Mouse (Mus musculus): Measurements from ENCODE around the gene Gli1. TPM values are rescaled to one million over a fixed set of nuclear protein-coding genes. Genes with fewer than 3 reads are reported as not detected.

Gene Gli1
- polyA plus RNA-seq, 1 experiment from 2014 or later = 0.15 TPM

GRCm38 (mm10) chr10:127292987-127293538, 48.7 kb downstream of the Gli1 start:
- WGBS (ENCODE audit: insufficient replicate concordance) = 59% methylated on average over 6 of the region's 6 CpGs
- peaks cover 44% of the 10 kb centered on the region for H3K36me3 ChIP-seq (ENCODE audit: control insufficient read depth, insufficient read depth)
- H3K27me3 ChIP-seq (ENCODE audit: control insufficient read depth, insufficient read depth, low read depth, low read length) = no peaks in the 10 kb centered on the region
- H3K9ac ChIP-seq (ENCODE audit: low read depth, low read length) = peak overlapping the region; percentile 77
- no peak for ATAC-seq (ENCODE audit: low read depth)
- H3K4me1 ChIP-seq (ENCODE audit: control insufficient read depth, low read depth, low read length) = peaks cover 31% of the 10 kb centered on the region
- peak overlapping the region; percentile 98 for H3K27ac ChIP-seq (ENCODE audit: low read length)
- peak overlapping the region; percentile 96 for H3K4me2 ChIP-seq (ENCODE audit: low read depth, low read length)
- peak overlapping the region; percentile 75 for H3K4me3 ChIP-seq (ENCODE audit: low read depth, low read length)
- H3K9me3 ChIP-seq (replicated peaks; ENCODE audit: control insufficient read depth, low read length) = no peaks in the 10 kb centered on the region

DNA sequence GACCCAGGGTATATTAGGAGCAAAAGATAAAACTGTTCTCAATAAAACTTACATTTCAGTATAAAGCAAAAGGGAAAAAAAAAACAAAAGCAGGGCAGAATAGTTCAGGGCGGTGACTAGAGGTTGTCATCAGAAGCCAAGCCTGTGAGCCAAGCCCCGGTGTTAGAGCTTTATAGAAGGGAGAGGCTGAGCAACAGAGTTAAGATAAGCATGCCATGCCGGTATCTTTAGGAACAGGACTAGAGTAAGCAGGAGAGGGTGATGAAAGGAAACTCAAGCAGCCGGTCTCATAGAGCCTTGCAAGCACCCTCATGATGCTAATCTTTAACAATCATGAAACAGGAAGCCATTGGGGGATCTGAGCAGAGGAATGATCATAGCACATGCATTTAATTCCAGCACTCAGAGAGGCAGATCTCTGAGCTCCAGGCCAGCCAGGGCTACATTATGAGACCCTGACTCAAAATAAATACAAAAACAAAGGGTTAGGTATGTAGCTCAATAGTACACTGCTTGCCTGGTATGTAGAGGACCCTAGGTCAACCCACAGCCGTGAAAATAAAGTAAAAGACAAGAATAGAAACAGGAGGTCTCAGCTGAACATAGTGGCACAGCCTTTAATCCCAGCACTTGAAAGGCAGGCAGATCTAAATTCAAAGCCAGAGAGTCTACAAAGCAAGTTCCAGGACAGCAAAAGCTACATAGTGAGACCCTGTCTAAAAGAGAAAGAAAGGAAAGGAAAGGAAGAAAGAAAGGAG, 49.7 kb downstream of the Gli1 start:
- peak; percentile 32 for ATAC-seq (ENCODE audit: low read depth)
- Histone ChIP-seq H3K27ac (ENCODE audit: low read length) (peak overlapping the region; percentile 98), H3K36me3 (ENCODE audit: control insufficient read depth, insufficient read depth) (peaks cover 34% of the 10 kb centered on the region), H3K27me3 (ENCODE audit: control insufficient read depth, insufficient read depth, low read depth, low read length) (no peaks in the 10 kb centered on the region), H3K9ac (ENCODE audit: low read depth, low read length) (peak overlapping the region; percentile 77), H3K4me2 (ENCODE audit: low read depth, low read length) (peak overlapping the region; percentile 96), H3K4me1 (ENCODE audit: control insufficient read depth, low read depth, low read length) (peaks cover 40% of the 10 kb centered on the region), H3K4me3 (ENCODE audit: low read depth, low read length) (peak overlapping the region; percentile 75), H3K9me3 (replicated peaks; ENCODE audit: control insufficient read depth, low read length) (no peaks in the 10 kb centered on the region)
- 6% methylated on average over 5 of the region's 5 CpGs for WGBS (ENCODE audit: insufficient replicate concordance)

GRCm38 (mm10) chr10:127290930-127291880, 50.6 kb downstream of the Gli1 start:
- Histone ChIP-seq H3K36me3 (ENCODE audit: control insufficient read depth, insufficient read depth) (peaks cover 33% of the 10 kb centered on the region), H3K4me1 (ENCODE audit: control insufficient read depth, low read depth, low read length) (peaks cover 49% of the 10 kb centered on the region), H3K9me3 (replicated peaks; ENCODE audit: control insufficient read depth, low read length) (no peaks in the 10 kb centered on the region), H3K9ac (ENCODE audit: low read depth, low read length) (peak overlapping the region; percentile 77), H3K27me3 (ENCODE audit: control insufficient read depth, insufficient read depth, low read depth, low read length) (no peaks in the 10 kb centered on the region), H3K4me2 (ENCODE audit: low read depth, low read length) (peak overlapping the region; percentile 96), H3K27ac (ENCODE audit: low read length) (peak overlapping the region; percentile 98), H3K4me3 (ENCODE audit: low read depth, low read length) (peak overlapping the region; percentile 75)
- peak; percentile 27 for ATAC-seq (ENCODE audit: low read depth)
- WGBS (ENCODE audit: insufficient replicate concordance) = 1% methylated on average over 19 of the region's 19 CpGs

- no peaks in the 10 kb centered on the region for H3K9me3 ChIP-seq (replicated peaks; ENCODE audit: control insufficient read depth, low read length)
- peaks cover 52% of the 10 kb centered on the region for H3K4me1 ChIP-seq (ENCODE audit: control insufficient read depth, low read depth, low read length)
- H3K4me2 ChIP-seq (ENCODE audit: low read depth, low read length) = peak overlapping the region; percentile 96
- peak; percentile 81 for ATAC-seq (ENCODE audit: low read depth)
- peak overlapping the region; percentile 98 for H3K27ac ChIP-seq (ENCODE audit: low read length)
- peaks cover 32% of the 10 kb centered on the region for H3K36me3 ChIP-seq (ENCODE audit: control insufficient read depth, insufficient read depth)
- no peaks in the 10 kb centered on the region for H3K27me3 ChIP-seq (ENCODE audit: control insufficient read depth, insufficient read depth, low read depth, low read length)
- H3K9ac ChIP-seq (ENCODE audit: low read depth, low read length) = peak overlapping the region; percentile 93
- WGBS (ENCODE audit: insufficient replicate concordance) = 0% methylated on average over 31 of the region's 47 CpGs
- peak overlapping the region; percentile 75 for H3K4me3 ChIP-seq (ENCODE audit: low read depth, low read length)
Measured at GRCm38 (mm10) chr10:127290307-127290929, 51.4 kb downstream of the Gli1 start.

GRCm38 (mm10) chr10:127289573-127290191, 52.1 kb downstream of the Gli1 start:
- Histone ChIP-seq H3K4me3 (ENCODE audit: low read depth, low read length) (peak overlapping the region; percentile 75), H3K27ac (ENCODE audit: low read length) (peak overlapping the region; percentile 98), H3K9ac (ENCODE audit: low read depth, low read length) (peak overlapping the region; percentile 93), H3K9me3 (replicated peaks; ENCODE audit: control insufficient read depth, low read length) (no peaks in the 10 kb centered on the region), H3K4me1 (ENCODE audit: control insufficient read depth, low read depth, low read length) (peaks cover 52% of the 10 kb centered on the region), H3K27me3 (ENCODE audit: control insufficient read depth, insufficient read depth, low read depth, low read length) (no peaks in the 10 kb centered on the region), H3K4me2 (ENCODE audit: low read depth, low read length) (peak overlapping the region; percentile 96), H3K36me3 (ENCODE audit: control insufficient read depth, insufficient read depth) (peaks cover 28% of the 10 kb centered on the region)
- ATAC-seq (ENCODE audit: low read depth) = peak; percentile 39
- 2% methylated on average over 15 of the region's 15 CpGs for WGBS (ENCODE audit: insufficient replicate concordance)

DNA sequence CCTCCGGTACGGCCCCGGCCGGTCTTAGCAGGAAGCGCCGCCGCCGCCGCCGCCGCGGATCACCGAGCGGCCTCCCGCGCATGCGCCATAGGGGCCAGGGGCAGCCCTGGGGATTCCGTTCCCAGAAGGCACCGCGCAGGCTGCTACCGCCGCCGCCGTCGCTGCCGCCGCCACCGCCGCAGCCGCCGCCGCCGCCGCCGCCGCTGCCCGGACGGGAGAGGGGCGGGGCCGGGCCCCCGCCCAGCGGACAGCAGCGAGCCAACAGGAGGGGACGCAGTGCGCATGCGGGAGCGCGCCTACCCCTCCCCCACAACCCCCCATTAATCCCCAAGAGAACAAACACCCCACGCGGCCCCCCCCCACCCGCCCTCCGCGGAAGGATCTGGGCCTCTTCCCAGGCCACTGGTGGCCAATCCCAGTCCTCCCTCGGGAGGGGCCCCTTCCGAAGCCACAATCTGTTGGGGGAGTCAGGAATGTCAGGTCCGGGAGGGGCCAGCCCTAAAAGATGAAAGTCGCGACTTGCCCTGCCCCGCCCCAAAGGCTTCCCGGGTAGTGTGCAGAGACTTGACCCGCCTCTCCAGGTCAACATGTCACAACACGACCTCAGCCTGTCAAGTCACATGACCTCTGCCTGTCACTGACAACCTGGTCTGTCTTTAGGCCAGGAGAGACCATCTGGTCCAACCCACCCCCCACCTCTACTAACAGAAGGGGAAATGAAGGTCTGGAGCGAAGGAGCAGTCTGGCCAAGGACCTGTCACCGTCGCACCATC, 52.8 kb downstream of the Gli1 start, which contains the start of gene Mbd6:
Mbd6 (minus strand) TSS at position 219 of the 773 bp plus-strand sequence.
- Histone ChIP-seq H3K4me1 (ENCODE audit: control insufficient read depth, low read depth, low read length) (peaks cover 52% of the 10 kb centered on the region), H3K9me3 (replicated peaks; ENCODE audit: control insufficient read depth, low read length) (no peaks in the 10 kb centered on the region), H3K4me2 (ENCODE audit: low read depth, low read length) (peak within 1 kb of the TSS; percentile 96), H3K27me3 (ENCODE audit: control insufficient read depth, insufficient read depth, low read depth, low read length) (no peaks in the 10 kb centered on the region), H3K36me3 (ENCODE audit: control insufficient read depth, insufficient read depth) (peaks cover 28% of the 10 kb centered on the region), H3K9ac (ENCODE audit: low read depth, low read length) (peak within 1 kb of the TSS; percentile 93), H3K27ac (ENCODE audit: low read length) (peak within 1 kb of the TSS; percentile 98), H3K4me3 (ENCODE audit: low read depth, low read length) (peak within 1 kb of the TSS; percentile 75)
- ATAC-seq (ENCODE audit: low read depth) = peak; percentile 56
- WGBS (ENCODE audit: insufficient replicate concordance) = 0% methylated on average over 39 of the region's 65 CpGs

GRCm38 (mm10) chr10:127288328-127288799, 53.4 kb downstream of the Gli1 start:
- WGBS (ENCODE audit: insufficient replicate concordance) = 1% methylated on average over 17 of the region's 28 CpGs
- peak; percentile 1; the same call in 1 of the 2 replicates for ATAC-seq (ENCODE audit: low read depth)
- H3K27ac ChIP-seq (ENCODE audit: low read length) = peak overlapping the region; percentile 98

More at GRCm38 (mm10) chr10:127288328-127288799, 53.4 kb downstream of the Gli1 start:
- peak overlapping the region; percentile 96 for H3K4me2 ChIP-seq (ENCODE audit: low read depth, low read length)
- H3K9me3 ChIP-seq (replicated peaks; ENCODE audit: control insufficient read depth, low read length) = no peaks in the 10 kb centered on the region
- H3K4me1 ChIP-seq (ENCODE audit: control insufficient read depth, low read depth, low read length) = peaks cover 47% of the 10 kb centered on the region
- no peaks in the 10 kb centered on the region for H3K27me3 ChIP-seq (ENCODE audit: control insufficient read depth, insufficient read depth, low read depth, low read length)
- peak overlapping the region; percentile 75 for H3K4me3 ChIP-seq (ENCODE audit: low read depth, low read length)
- H3K36me3 ChIP-seq (ENCODE audit: control insufficient read depth, insufficient read depth) = peaks cover 29% of the 10 kb centered on the region
- peak overlapping the region; percentile 93 for H3K9ac ChIP-seq (ENCODE audit: low read depth, low read length)

Data from liver, embryonic 16.5 days (tissue).